Mouse (Mus musculus) liver, adult 2 months (tissue): ENCODE data around the gene Thumpd1.

Experiments
- CTCF ChIP-seq: fragments of 200-500 bp; IDR thresholded peaks from 2 replicates; pipeline ENCODE4 v1.5.1; 2011; ENCODE audit warnings: low read depth, low read length, control low read depth
- POLR2A ChIP-seq: fragments of 200-500 bp; IDR thresholded peaks from 2 replicates; pipeline ENCODE4 v1.6.1; 2011; ENCODE audit warnings: low read length, control low read depth; ENCODE audit not compliant: insufficient read depth; ENCODE audit errors: extremely low read depth

DNA sequence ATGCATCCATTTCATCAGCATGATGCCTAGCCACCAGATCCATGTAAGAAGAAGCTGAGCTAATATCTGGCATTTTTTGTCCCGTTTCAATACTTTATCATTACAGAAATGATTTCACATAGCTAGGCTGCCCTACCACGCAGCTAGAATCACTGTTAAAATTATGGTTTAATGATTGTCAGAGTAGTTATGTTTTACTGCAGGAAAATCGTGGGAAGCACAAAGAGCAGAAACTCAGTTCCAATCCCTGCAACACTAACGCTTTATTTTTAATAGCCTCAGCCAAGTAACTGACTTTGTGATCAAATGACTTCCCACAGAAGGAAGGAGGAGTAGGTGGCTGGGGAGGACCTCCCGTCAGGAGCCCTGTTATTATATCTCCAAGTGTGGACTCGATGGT is 46.4 kb upstream of the Thumpd1 start:
- TF ChIP-seq CTCF: no peak
- TF ChIP-seq POLR2A: no peak
